Mouse (Mus musculus) heart, embryonic 11.5 days (tissue): ENCODE measurements around the gene Vac14. TPM values are rescaled to one million over a fixed set of nuclear protein-coding genes. Genes with fewer than 3 reads are reported as not detected.

Experiments used
- ATAC-seq: fragments of 200-750 bp; cut with Nextera tagmentation; replicated peaks from 2 replicates; pipeline ENCODE4 v1.8.0; 2017; ENCODE audit warnings: moderate library complexity; ENCODE audit not compliant: insufficient number of reproducible peaks, low FRiP score, low TSS enrichment
- H3K27ac ChIP-seq: fragments of 300-500 bp; sonication (generic); 2 replicates; pipeline ENCODE4 v1.5.1; 2014; ENCODE audit warnings: mild to moderate bottlenecking, low read depth, low read length
- H3K27me3 ChIP-seq: fragments of 300-500 bp; sonication (generic); 2 replicates; pipeline ENCODE4 v1.6.1; 2014; ENCODE audit warnings: mild to moderate bottlenecking, low read length, mixed read lengths; ENCODE audit not compliant: control insufficient read depth, insufficient read depth
- H3K36me3 ChIP-seq: fragments of 300-500 bp; sonication (generic); 2 replicates; pipeline ENCODE4 v1.6.1; 2014; ENCODE audit warnings: mild to moderate bottlenecking, low read length, moderate library complexity, mixed read lengths; ENCODE audit not compliant: control insufficient read depth, insufficient read depth
- H3K4me1 ChIP-seq: fragments of 300-500 bp; sonication (generic); 2 replicates; pipeline ENCODE4 v1.6.1; 2014; ENCODE audit warnings: low read length; ENCODE audit not compliant: control insufficient read depth, insufficient read depth
- H3K4me2 ChIP-seq: fragments of 300-500 bp; sonication (generic); 2 replicates; pipeline ENCODE4 v1.6.1; 2014; ENCODE audit warnings: mild to moderate bottlenecking, moderate library complexity
- H3K4me3 ChIP-seq: fragments of 300-500 bp; sonication (generic); 2 replicates; pipeline ENCODE4 v1.5.1; 2014; ENCODE audit warnings: low read depth, low read length
- H3K9ac ChIP-seq: fragments of 300-500 bp; sonication (generic); 2 replicates; pipeline ENCODE4 v1.6.1; 2014; ENCODE audit warnings: mild to moderate bottlenecking, low read depth, low read length, moderate library complexity
- H3K9me3 ChIP-seq: fragments of 300-500 bp; sonication (generic); replicated peaks from 2 replicates; pipeline ENCODE4 v1.6.1; 2016; ENCODE audit warnings: low read length; ENCODE audit not compliant: control insufficient read depth
- WGBS: fragments of 180-500 bp; shearing (Covaris S2); extraction: QIAGEN DNeasy Blood & Tissue Kit; methylation state at CpG from one replicate; pipeline ENCODE4 v1.1.7; 2014; ENCODE audit not compliant: insufficient replicate concordance; 5-methylcytosine and 5-hydroxymethylcytosine counted together
- polyA plus RNA-seq: library from polyadenylated mRNA; unstranded; fragments of >200 nt; fragmentation: Nextera tagmentation; extraction: Ambion mirVana; gene quantifications from 2 replicates; pipeline ENCODE4 v1.2.1, GENCODE M21; 2014

The Vac14 gene
- polyA plus RNA-seq, 1 experiment from 2014 or later: 22.7 TPM

GRCm38 (mm10) chr8:110619919-110620318, 1.5 kb downstream of the Vac14 start:
- peak overlapping the region; percentile 88 for H3K4me2 ChIP-seq
- H3K4me1 ChIP-seq: peaks cover 8% of the 10 kb centered on the region
- no peak overlapping the region for H3K27ac ChIP-seq
- no peaks in the 10 kb centered on the region for H3K27me3 ChIP-seq
- H3K9me3 ChIP-seq: no peaks in the 10 kb centered on the region
- H3K4me3 ChIP-seq: no peak overlapping the region; the same call in 1 of the 2 replicates
- 83% methylated on average over 5 of the region's 5 CpGs for WGBS
- no peaks in the 10 kb centered on the region for H3K36me3 ChIP-seq
- H3K9ac ChIP-seq: no peak overlapping the region
- no peak for ATAC-seq

GRCm38 (mm10) chr8:110626431-110626830, 8.0 kb downstream of the Vac14 start:
- H3K4me1 ChIP-seq: no peaks in the 10 kb centered on the region
- no peak overlapping the region for H3K9ac ChIP-seq
- ATAC-seq: no peak
- H3K36me3 ChIP-seq: no peaks in the 10 kb centered on the region
- no peak overlapping the region for H3K27ac ChIP-seq
- H3K27me3 ChIP-seq: no peaks in the 10 kb centered on the region
- H3K4me2 ChIP-seq: no peak overlapping the region
- WGBS: 77% methylated on average over 4 of the region's 4 CpGs
- H3K9me3 ChIP-seq: no peaks in the 10 kb centered on the region
- H3K4me3 ChIP-seq: no peak overlapping the region

GRCm38 (mm10) chr8:110629245-110630063, 11.1 kb downstream of the Vac14 start:
- no peak overlapping the region for H3K27ac ChIP-seq
- no peaks in the 10 kb centered on the region for H3K9me3 ChIP-seq
- no peak overlapping the region for H3K4me2 ChIP-seq
- H3K36me3 ChIP-seq: no peaks in the 10 kb centered on the region; the same call in none of the 2 replicates
- 64% methylated on average over 9 of the region's 9 CpGs for WGBS
- no peaks in the 10 kb centered on the region for H3K4me1 ChIP-seq
- H3K27me3 ChIP-seq: no peaks in the 10 kb centered on the region
- no peak overlapping the region for H3K4me3 ChIP-seq
- ATAC-seq: no peak
- H3K9ac ChIP-seq: no peak overlapping the region

DNA sequence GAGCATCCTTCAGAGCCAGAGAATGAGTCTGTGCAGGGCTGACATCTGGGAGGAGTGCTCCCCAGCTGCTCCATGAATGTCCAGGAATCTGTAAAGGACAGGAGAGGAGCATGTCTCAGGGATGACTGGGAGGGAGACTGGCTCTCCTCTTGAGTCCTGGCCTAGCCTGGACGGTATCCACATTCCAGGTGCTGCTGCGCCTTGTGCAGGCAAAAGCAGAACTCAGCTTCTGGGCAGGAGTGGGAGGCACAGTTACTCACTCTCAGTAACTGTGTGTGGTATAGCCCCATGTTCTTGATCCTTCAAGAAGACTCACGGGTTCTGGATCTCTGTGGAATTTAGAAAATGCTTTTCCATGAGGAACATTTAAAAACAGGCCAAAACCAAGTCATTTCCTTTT, 11.7 kb downstream of the Vac14 start:
- 85% methylated on average over 3 of the region's 3 CpGs for WGBS
- Histone ChIP-seq H3K4me3 (no peak overlapping the region), H3K4me2 (no peak overlapping the region), H3K36me3 (peaks cover 3% of the 10 kb centered on the region), H3K4me1 (no peaks in the 10 kb centered on the region), H3K9me3 (no peaks in the 10 kb centered on the region), H3K9ac (no peak overlapping the region), H3K27ac (no peak overlapping the region), H3K27me3 (no peaks in the 10 kb centered on the region)
- no peak for ATAC-seq

DNA sequence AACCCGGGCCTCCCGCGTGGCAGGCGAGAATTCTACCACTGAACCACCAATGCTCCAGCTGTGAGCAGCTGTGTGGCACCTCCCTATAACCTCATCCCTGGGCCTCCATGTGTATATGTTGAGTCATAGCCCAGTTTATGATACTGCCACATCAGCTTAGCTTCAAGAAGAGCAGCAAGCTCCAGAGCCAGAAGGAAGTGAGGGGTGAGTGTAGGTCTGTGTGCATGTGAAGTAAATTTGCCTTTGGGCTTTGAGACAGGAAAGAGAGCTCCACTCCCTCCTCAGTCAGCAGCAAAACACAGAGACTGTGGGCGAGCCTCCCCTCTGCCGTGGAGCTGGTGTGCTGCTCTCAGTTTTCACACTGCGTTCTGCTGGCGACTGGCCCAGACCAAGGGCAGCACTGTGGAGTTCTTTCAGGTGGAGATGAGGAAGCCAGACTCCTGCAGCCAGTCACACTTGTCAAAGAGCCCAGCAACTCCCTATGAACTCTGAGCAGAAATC, 12.2 kb downstream of the Vac14 start:
- no peaks in the 10 kb centered on the region for H3K9me3 ChIP-seq
- WGBS: 81% methylated on average over 8 of the region's 8 CpGs
- no peak for ATAC-seq
- peaks cover 5% of the 10 kb centered on the region for H3K36me3 ChIP-seq
- no peak overlapping the region for H3K27ac ChIP-seq
- no peak overlapping the region for H3K9ac ChIP-seq
- no peaks in the 10 kb centered on the region for H3K27me3 ChIP-seq
- H3K4me1 ChIP-seq: no peaks in the 10 kb centered on the region
- H3K4me2 ChIP-seq: no peak overlapping the region
- H3K4me3 ChIP-seq: no peak overlapping the region

DNA sequence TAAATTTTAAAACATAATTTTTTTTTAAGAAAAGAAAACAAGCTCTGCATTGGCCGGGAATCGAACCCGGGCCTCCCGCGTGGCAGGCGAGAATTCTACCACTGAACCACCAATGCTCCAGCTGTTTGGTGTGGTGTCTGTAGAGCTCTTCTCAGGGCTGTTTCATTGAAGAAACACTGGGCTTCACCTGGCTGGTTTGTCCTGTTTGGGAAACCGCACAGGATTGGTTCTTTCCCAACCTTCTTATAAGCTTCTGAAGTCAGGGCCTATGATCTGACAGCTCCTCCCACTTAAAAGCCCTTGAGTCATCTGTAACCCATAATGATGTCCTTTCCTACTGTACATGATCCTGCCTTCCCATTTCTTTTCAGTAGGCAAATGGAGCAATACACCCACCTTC, 12.8 kb downstream of the Vac14 start:
- H3K36me3 ChIP-seq: peaks cover 5% of the 10 kb centered on the region
- no peak overlapping the region for H3K27ac ChIP-seq
- no peak overlapping the region for H3K9ac ChIP-seq
- no peak overlapping the region for H3K4me2 ChIP-seq
- no peaks in the 10 kb centered on the region for H3K4me1 ChIP-seq
- H3K4me3 ChIP-seq: no peak overlapping the region
- H3K27me3 ChIP-seq: no peaks in the 10 kb centered on the region
- 95% methylated on average over 7 of the region's 7 CpGs for WGBS
- no peaks in the 10 kb centered on the region for H3K9me3 ChIP-seq
- ATAC-seq: no peak

GRCm38 (mm10) chr8:110633814-110634213, 15.4 kb downstream of the Vac14 start:
- WGBS: 93% methylated on average over 3 of the region's 3 CpGs
- Histone ChIP-seq H3K4me3 (no peak overlapping the region), H3K9me3 (no peaks in the 10 kb centered on the region), H3K27ac (no peak overlapping the region), H3K9ac (no peak overlapping the region), H3K4me2 (no peak overlapping the region), H3K27me3 (no peaks in the 10 kb centered on the region), H3K4me1 (no peaks in the 10 kb centered on the region), H3K36me3 (peaks cover 12% of the 10 kb centered on the region)
- ATAC-seq: no peak

DNA sequence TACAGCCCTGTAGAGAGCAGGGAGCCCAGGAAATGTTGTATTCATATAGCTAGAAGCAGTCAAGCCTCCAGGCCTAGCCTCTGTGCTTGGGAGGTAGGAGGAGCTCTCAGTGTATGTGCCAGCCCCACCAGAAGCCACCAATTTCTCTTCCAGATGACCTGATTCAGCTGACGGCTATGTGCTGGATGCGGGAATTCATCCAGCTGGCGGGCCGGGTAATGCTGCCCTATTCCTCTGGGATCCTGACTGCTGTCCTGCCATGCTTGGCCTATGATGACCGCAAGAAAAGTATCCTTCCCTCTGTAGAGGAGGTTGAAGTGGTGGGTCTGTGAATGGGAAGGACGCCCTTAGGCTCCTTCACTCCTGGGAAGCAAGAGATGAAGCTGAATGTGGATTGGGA, 17.8 kb downstream of the Vac14 start:
- H3K4me1 ChIP-seq: no peaks in the 10 kb centered on the region
- no peaks in the 10 kb centered on the region for H3K27me3 ChIP-seq
- H3K9me3 ChIP-seq: no peaks in the 10 kb centered on the region
- 95% methylated on average over 6 of the region's 6 CpGs for WGBS
- H3K9ac ChIP-seq: no peak overlapping the region
- no peak overlapping the region for H3K4me2 ChIP-seq
- H3K4me3 ChIP-seq: no peak overlapping the region
- H3K36me3 ChIP-seq: peaks cover 12% of the 10 kb centered on the region
- ATAC-seq: no peak
- H3K27ac ChIP-seq: no peak overlapping the region

DNA sequence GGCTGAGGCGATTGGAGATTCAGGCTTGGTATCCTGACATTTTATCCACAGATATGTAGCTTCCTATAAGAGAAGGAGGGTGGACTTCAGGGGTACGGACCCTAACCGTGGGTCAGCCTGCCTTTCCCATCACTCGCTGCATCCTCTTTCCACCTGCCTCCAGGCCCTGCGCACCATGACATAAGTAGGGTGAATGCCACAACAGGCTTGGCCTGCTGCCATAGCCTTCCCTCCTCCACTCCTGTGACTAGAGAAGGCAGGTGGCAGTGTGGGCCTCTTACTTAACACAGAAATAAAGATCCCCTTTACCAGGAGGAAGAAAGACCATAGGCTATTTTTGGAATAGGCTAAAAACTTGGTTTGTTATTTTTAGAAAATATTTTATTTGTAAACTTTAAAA, 23.9 kb downstream of the Vac14 start:
- Histone ChIP-seq H3K4me1 (peaks cover 2% of the 10 kb centered on the region; the same call in 1 of the 2 replicates), H3K9me3 (no peaks in the 10 kb centered on the region), H3K36me3 (no peaks in the 10 kb centered on the region), H3K4me2 (no peak overlapping the region), H3K27me3 (no peaks in the 10 kb centered on the region), H3K27ac (no peak overlapping the region), H3K4me3 (no peak overlapping the region), H3K9ac (no peak overlapping the region)
- no peak for ATAC-seq
- WGBS: 91% methylated on average over 5 of the region's 5 CpGs
